Mouse (Mus musculus) liver, adult 2 months (tissue): ENCODE data around the gene Wscd2.

ENCODE experiments used
- CTCF ChIP-seq: fragments of 200-500 bp; IDR thresholded peaks from 2 replicates; pipeline ENCODE4 v1.5.1; 2011; ENCODE audit warnings: low read depth, low read length, control low read depth
- POLR2A ChIP-seq: fragments of 200-500 bp; IDR thresholded peaks from 2 replicates; pipeline ENCODE4 v1.6.1; 2011; ENCODE audit warnings: low read length, control low read depth; ENCODE audit not compliant: insufficient read depth; ENCODE audit errors: extremely low read depth

- TF ChIP-seq CTCF (no peak), POLR2A (no peak)
These were observed 1.9 kb downstream of the Wscd2 start for GRCm38 (mm10) chr5:113491988-113492387.
